Mouse (Mus musculus): ENCODE results near the gene Gm10643. TPM values are rescaled to one million over a fixed set of nuclear protein-coding genes. Genes with fewer than 3 reads are reported as not detected.

Gm10643 gene
- polyA plus RNA-seq (2015; fragmentation: Nextera tagmentation; extraction: Ambion mirVana), result 0.82 and 0.94 TPM in 2 replicates

GRCm38 (mm10) chr8:84065037-84065436 is at the start of gene Gm10643:
Gene Gm10643 (minus strand): TSS chr8:84065137.

GRCm38 (mm10) chr8:84104697-84105609 is 40.0 kb upstream of the Gm10643 start, which contains the start of gene Dcaf15:
Gene Dcaf15 (minus strand): TSS chr8:84104768.

GRCm38 (mm10) chr8:84066291-84066930 is 1.5 kb upstream of the Gm10643 start, which contains the start of gene Rfx1:
Gene Rfx1 (plus strand): TSS chr8:84066834.

DNA sequence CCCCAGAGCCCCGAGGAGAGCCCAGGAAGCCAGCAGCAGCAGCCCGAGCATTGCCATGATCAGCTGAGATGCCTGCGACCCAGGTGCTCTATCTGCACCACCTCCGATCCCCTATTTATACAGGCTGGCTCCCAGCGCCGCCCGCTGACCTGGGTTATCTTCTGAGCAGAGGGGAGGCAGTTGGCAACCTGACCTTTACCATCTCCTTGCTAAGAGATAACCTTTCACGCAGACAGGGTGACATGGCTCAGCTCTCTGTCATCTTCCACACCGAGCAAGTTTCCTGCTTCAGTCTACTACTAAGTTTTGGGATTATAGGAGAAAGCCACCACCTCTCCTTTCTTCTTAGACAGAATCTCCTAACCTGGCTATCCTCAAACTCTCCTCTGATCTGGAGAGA is 20.0 kb downstream of the Gm10643 start, which contains the start of gene Rln3:
TSS of gene Rln3 (minus strand) at position 101 of the 400 bp plus-strand sequence.

DNA sequence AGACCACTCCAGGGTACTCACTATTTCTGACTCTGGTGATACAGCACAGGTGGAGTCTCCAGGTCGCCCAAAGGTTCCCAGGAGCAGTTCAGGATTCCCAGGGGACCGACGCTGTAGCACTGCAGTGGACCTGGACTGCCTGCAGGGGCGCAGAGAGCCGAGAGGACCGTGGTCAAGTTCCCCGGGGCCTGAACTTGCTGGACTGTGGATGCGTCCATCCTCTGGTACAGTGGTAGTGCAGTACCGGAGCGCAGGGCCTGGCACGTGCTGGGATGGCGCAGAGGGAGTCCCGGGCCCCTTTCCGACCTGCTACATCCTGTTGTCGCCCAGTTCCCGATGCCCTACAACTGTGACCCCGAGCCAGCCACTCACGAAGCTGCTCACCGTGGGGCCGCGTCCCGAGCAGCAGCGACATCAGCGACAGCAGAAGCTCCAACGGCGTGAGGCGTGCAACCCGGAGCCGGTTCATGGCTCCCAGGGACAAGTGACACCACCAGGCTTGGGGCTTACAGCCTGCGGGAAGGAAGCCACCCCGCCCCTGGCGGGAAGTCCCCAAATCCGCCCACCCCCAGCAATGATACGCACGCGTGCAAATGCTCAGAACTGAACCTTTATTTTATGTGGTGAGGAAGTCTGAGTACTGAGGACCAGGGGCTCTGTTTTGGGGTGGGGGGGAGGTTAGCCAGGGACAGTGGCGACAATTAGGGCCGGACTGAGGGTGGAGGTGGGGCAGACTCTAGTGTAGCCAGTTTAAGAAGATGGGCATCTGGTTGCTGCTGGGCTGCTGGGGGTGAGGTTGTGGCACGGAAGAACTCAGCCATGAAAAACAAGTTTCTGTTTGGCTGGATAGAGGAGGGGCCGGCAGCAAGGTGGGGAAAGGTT is 22.6 kb downstream of the Gm10643 start, which contains the start of gene Il27ra:
TSS of gene Il27ra (minus strand) at position 524 of the 882 bp plus-strand sequence.

GRCm38 (mm10) chr8:84021096-84021495 is 43.8 kb downstream of the Gm10643 start, which contains the start of gene Palm3:
Gene Palm3 (plus strand): TSS chr8:84021471.

MicroRNA genes within 50 kb of the gene (microRNA counts, 519-probe panel; counts per million panel counts)
- microRNA mmu-miR-709, result 2,137 counts per million, percentile 27 among the panel's probes with 10 or more counts

Small RNA genes lying within 50 kb of the gene (microRNA-seq; reads per million reads assigned to microRNA genes)
- not detected for gene Mir709

Other genes with a start within 250 kb of the Gm10643 start
- 9.2 and 10.4 TPM in 2 replicates for gene Adgrl1, start 165.0 kb downstream of the Gm10643 start, polyA plus RNA-seq (2015; fragmentation: Nextera tagmentation; extraction: Ambion mirVana)
- gene Gm10644, start 109.9 kb downstream of the Gm10643 start, polyA plus RNA-seq (2015; fragmentation: Nextera tagmentation; extraction: Ambion mirVana), result 0.06 and 0.17 TPM in 2 replicates
- gene Asf1b, start 109.6 kb downstream of the Gm10643 start, polyA plus RNA-seq (2015; fragmentation: Nextera tagmentation; extraction: Ambion mirVana), result 14.0 and 18.6 TPM in 2 replicates
- 63.1 and 68.1 TPM in 2 replicates for gene Prkaca, start 92.1 kb downstream of the Gm10643 start, polyA plus RNA-seq (2015; fragmentation: Nextera tagmentation; extraction: Ambion mirVana)
- 3.5 and 4.3 TPM in 2 replicates for gene Samd1, start 67.5 kb downstream of the Gm10643 start, polyA plus RNA-seq (2015; fragmentation: Nextera tagmentation; extraction: Ambion mirVana)
- 0.39 and 0.48 TPM in 2 replicates for gene 1700067K01Rik, start 63.6 kb downstream of the Gm10643 start, polyA plus RNA-seq (2015; fragmentation: Nextera tagmentation; extraction: Ambion mirVana)
- 0.43 and 0.60 TPM in 2 replicates for gene 2210011C24Rik, start 53.0 kb downstream of the Gm10643 start, polyA plus RNA-seq (2015; fragmentation: Nextera tagmentation; extraction: Ambion mirVana)
- gene Palm3, start 43.7 kb downstream of the Gm10643 start, polyA plus RNA-seq (2015; fragmentation: Nextera tagmentation; extraction: Ambion mirVana), result 0.47 and 1.3 TPM in 2 replicates
- gene Il27ra, start 22.5 kb downstream of the Gm10643 start, polyA plus RNA-seq (2015; fragmentation: Nextera tagmentation; extraction: Ambion mirVana), result 0.53 and 0.96 TPM in 2 replicates
- gene Rln3, start 20.1 kb downstream of the Gm10643 start, polyA plus RNA-seq (2015; fragmentation: Nextera tagmentation; extraction: Ambion mirVana), result not detected in 2 replicates
- gene Rfx1, start 1.7 kb upstream of the Gm10643 start, polyA plus RNA-seq (2015; fragmentation: Nextera tagmentation; extraction: Ambion mirVana), result 3.1 and 3.3 TPM in 2 replicates
- 3.0 and 3.2 TPM in 2 replicates for gene Dcaf15, start 39.6 kb upstream of the Gm10643 start, polyA plus RNA-seq (2015; fragmentation: Nextera tagmentation; extraction: Ambion mirVana)
- gene Podnl1, start 60.9 kb upstream of the Gm10643 start, polyA plus RNA-seq (2015; fragmentation: Nextera tagmentation; extraction: Ambion mirVana), result 0.16 and 0.22 TPM in 2 replicates
- 14.8 and 15.7 TPM in 2 replicates for gene Cc2d1a, start 82.8 kb upstream of the Gm10643 start, polyA plus RNA-seq (2015; fragmentation: Nextera tagmentation; extraction: Ambion mirVana)
- gene 4930432K21Rik, start 82.9 kb upstream of the Gm10643 start, polyA plus RNA-seq (2015; fragmentation: Nextera tagmentation; extraction: Ambion mirVana), result 0.16 and 0.50 TPM in 2 replicates
- gene Nanos3, start 120.1 kb upstream of the Gm10643 start, polyA plus RNA-seq (2015; fragmentation: Nextera tagmentation; extraction: Ambion mirVana), result 1.1 and 1.3 TPM in 2 replicates
- gene Zswim4, start 171.9 kb upstream of the Gm10643 start, polyA plus RNA-seq (2015; fragmentation: Nextera tagmentation; extraction: Ambion mirVana), result 5.2 and 5.8 TPM in 2 replicates
- gene D8Ertd738e, start 184.6 kb upstream of the Gm10643 start, polyA plus RNA-seq (2015; fragmentation: Nextera tagmentation; extraction: Ambion mirVana), result 269 and 288 TPM in 2 replicates
- 63.3 and 68.1 TPM in 2 replicates for gene Mri1, start 192.2 kb upstream of the Gm10643 start, polyA plus RNA-seq (2015; fragmentation: Nextera tagmentation; extraction: Ambion mirVana)
- gene Ccdc130, start 205.2 kb upstream of the Gm10643 start, polyA plus RNA-seq (2015; fragmentation: Nextera tagmentation; extraction: Ambion mirVana), result 9.6 and 10.7 TPM in 2 replicates

Measured in urinary bladder, postnatal 0 days (tissue).